Mouse (Mus musculus) c-Kit-positive CD71-positive TER-119-negative erythroid progenitor cells, embryonic 14.5 days (primary cell): ENCODE data around the gene Crlf1.

ENCODE experiments used
- DNase-seq: peaks from one replicate; pipeline ENCODE4 v3.0.0-alpha.2; 2013; ENCODE audit warnings: low read depth

Gene Crlf1

GRCm38 (mm10) chr8:70492664-70493640 lies at the start of gene Crlf1:
Gene Crlf1 (plus strand): TSS chr8:70493158.
- no peak for DNase-seq

GRCm38 (mm10) chr8:70443326-70443725 lies 49.6 kb upstream of the Crlf1 start:
- no peak for DNase-seq

- DNase-seq: no peak
These were observed 47.0 kb upstream of the Crlf1 start for GRCm38 (mm10) chr8:70445988-70446387.

DNA sequence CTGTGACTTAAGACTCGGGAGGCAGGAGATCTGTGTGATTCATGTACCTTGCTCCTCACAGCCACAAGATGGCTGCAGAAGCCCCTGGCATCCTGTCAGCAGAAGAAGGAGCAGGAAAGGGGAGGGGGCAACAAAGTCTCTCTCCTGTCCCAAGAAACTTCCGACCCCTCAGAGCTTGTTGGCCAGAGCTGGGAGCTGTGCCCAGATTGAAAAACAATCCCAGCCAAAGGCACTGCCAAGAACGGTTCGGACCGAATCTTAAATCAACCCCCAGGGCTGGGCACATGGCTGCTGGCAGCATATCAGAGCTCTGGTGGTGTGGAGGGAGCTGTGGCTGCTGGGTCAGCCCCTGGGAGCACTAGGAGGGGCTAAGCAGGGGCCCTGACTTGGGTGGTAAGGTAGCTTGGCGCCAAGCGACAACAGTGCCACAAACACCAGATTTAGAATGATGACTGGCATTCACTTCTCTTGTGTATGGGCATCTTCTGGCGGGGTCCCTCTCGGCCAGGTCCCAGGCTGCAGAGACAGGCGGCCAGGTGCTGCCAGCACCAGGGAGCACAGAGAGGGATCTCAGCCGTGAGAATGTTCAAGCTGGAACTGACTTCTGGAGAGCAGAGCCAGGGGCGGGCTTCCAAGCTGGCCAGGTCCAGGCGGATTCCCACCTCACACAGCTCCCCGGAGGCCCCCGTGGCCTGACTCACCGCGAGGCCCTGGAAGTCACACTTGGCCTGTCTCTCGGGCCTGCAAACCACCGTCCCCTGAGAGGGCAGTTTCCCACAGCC lies 45.1 kb upstream of the Crlf1 start:
- no peak for DNase-seq

DNA sequence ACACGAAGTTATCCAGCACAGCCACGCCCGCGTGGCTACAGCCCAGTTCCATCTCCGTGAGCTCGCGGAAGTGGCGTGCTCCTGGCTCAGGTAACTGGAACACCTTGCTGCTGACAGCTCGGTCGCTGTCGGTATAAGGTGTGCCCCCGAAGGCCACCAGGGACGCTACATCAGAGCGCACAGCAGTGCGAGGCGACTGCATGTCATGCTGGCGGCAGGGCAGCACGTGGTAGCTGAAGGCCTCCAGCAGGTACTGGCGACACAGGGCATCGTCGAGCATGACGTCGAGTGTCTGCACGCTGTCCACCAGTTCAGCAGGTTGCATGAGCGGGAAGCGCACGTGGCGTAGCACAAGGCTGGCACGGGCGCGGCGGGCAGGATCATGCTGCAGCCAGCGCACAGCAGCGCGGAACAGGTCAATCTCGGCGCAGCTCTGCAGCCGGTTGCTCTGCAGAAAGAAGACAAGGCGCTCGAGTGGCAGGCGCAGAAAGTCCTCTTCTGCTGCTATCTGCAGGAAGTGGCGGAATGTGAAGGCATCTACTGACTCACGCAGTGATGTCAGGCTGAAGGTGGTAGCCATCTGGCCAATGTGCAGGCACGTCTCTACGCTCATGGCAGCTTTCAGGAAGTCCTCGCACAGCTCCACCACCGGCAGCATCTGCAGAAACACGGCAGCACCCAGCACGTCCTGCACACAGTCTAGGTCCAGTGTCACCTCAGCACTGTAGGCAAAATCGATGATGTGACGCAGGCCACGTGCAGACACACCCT lies 40.6 kb upstream of the Crlf1 start:
- DNase-seq: no peak

DNA sequence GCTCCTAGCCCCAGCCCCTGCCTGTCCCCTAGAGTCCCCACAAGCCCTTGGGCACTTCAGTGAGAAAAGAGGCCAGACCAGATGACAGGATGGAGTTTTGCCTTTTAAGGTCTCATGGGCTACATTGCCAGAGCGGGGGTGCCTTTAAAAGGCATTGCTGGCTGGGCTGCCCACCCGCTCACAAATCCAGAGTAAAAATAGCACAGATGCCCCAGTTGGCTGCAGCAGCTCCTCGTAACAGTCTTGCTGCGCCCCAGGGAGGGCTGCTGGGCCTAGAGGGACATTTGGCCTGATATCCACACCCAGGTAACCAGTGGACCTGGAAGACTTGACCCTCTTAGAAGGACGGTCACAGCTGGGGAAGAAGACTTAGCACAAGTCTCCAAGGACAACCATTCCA lies 39.1 kb upstream of the Crlf1 start:
- DNase-seq: no peak

DNA sequence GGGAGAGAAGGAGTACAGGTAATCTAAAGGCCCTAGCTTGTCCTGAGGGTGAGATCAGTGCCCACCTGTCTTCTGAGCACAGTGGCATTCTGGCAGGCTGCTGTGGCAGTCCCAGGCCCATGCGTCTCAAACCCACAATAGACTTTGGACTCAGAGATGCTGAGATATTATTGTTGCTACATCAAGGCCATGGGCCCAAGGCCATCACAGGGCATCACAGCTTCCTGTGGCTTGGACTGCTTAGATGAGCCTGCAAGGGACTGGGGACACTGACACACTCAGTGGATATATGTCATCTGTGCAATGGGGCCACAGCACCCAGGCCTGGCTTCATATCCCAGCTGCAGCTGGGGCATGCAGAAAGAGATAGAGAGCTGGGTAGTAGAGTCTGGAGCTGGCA lies 36.0 kb upstream of the Crlf1 start:
- DNase-seq: no peak

DNA sequence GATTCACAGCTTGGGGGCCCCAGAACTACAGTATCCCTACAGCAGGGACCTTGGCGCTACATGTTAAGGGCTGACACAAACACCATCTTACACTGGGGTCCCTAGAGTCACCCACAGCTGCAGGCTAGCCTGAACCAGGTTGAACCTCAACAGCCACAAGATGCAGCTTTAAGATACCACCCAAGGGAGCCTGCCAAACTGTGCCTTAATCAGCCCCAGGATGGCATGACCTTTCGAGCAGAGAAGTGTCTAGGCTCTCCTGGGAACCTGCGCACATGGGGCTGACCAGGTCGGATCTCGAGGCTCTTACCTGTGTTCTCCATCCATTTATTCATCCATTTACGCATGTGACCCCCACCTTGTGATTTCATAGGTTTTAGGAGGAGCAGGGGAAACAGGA lies 35.1 kb upstream of the Crlf1 start:
- DNase-seq: no peak

GRCm38 (mm10) chr8:70458462-70458861 lies 34.5 kb upstream of the Crlf1 start:
- no peak for DNase-seq

DNA sequence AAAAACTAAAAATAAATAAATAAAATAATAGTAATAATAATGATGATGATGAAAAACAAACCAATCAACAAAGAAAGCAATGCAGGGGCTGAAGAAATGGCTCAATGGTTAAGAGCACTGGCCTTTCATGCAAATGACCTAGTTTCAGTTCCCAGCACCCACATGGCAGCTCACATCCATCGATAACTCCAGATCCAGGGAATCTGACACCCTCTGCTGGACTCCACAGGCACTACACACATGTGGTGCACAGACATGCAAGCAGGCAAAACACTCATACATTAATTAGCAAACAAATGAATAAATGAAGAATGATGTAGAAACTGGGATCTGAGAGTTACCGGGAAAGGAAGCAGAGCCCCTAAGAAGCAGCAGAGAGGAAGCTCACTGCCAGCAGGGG lies 33.3 kb upstream of the Crlf1 start:
- no peak for DNase-seq

DNA sequence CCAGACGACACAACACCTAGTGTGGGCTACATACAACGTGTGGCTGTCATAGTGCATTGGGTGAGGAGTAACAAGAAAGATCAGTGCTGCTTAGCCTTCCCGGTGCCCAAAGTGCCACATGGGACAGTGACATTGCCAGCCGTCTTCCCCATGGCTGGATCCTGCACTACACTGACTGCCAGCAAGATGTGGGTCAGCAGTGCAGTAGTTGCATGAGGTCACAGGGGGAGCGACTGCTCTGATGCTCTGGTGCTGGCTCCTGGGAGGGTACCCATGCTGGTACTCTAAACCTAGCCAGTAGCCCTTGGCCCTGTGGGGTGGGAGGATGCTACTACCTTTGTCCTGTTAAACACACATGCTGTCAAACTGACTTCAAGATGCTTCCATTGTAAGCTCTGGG lies 32.8 kb upstream of the Crlf1 start:
- no peak for DNase-seq

GRCm38 (mm10) chr8:70460606-70461005 lies 32.4 kb upstream of the Crlf1 start:
- no peak for DNase-seq

- no peak for DNase-seq
These were observed 31.0 kb upstream of the Crlf1 start for GRCm38 (mm10) chr8:70461765-70462515.

- no peak for DNase-seq
These were observed 30.5 kb upstream of the Crlf1 start for GRCm38 (mm10) chr8:70462516-70462813.

- no peak for DNase-seq
These were observed 29.7 kb upstream of the Crlf1 start for GRCm38 (mm10) chr8:70463306-70463705.

DNA sequence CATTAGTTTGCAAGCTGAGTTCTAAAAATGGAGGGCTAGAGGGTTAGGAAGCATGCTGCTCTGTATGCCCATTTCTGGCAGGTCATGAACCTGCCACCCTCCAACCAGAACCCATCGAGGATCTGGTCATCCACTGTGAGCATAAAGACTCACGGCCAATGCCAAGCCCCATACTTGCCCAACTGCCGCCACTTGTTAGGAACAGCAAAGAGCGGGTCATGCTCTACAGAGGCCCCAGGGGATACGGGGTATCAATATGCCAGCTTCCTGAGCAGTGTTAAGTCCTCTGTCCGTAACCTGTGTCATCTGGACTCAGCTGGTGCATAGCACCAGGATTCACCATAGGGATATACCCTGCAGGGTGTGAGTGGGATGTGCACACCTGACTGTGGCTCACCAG lies 28.8 kb upstream of the Crlf1 start:
- no peak for DNase-seq

GRCm38 (mm10) chr8:70465701-70466100 lies 27.3 kb upstream of the Crlf1 start:
- no peak for DNase-seq

- DNase-seq: no peak
These were observed 26.7 kb upstream of the Crlf1 start for GRCm38 (mm10) chr8:70466305-70466704.

- DNase-seq: no peak
These were observed 26.2 kb upstream of the Crlf1 start for GRCm38 (mm10) chr8:70466771-70467170.

DNA sequence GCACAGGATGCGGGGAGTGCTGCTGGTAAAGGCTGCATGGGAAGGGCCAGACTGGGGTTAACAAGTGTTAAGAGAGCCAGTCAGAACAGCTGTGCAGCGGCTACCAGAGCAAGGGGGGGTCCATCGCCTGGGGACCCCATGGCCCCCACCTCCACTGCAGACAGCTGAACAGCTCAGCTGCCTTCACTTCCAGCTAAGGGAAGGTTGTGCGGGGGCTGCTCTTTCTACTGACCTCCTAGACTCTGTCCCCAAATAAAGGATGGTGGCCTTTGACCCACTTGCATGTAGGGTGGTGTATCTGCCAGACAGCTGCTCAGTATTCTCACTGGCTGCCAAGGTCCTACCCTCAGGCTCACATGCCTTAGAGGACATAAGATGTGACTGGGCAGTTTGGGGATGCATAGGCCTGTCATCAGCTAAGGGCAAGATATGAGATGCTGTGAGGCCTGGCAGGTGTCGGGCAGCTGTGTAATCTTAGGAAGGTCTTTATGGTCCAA lies 25.7 kb upstream of the Crlf1 start:
- DNase-seq: no peak

DNA sequence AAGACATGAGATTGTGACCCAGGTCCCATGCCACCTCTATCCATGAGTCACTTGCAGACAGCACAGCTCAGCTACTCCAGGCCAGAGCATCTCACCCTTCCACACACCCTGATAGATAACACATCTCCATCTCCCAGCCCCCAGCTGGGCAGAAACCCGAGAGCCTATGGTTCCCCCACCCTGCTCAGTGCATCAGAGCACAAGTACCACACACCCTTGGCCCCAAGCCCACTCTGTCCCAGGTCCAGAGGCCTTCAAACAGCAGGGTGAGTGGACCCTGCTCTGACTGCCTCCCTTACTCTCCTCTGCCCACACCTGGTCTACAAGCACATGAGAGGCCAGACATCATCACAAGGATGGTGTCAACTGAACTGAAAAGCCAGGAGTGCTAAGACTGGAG lies 25.1 kb upstream of the Crlf1 start:
- DNase-seq: no peak

- no peak for DNase-seq
These were observed 24.2 kb upstream of the Crlf1 start for GRCm38 (mm10) chr8:70468733-70469132.
